12 mouse cellular contexts compared by ENCODE assay signal in the genomic region with DNA sequence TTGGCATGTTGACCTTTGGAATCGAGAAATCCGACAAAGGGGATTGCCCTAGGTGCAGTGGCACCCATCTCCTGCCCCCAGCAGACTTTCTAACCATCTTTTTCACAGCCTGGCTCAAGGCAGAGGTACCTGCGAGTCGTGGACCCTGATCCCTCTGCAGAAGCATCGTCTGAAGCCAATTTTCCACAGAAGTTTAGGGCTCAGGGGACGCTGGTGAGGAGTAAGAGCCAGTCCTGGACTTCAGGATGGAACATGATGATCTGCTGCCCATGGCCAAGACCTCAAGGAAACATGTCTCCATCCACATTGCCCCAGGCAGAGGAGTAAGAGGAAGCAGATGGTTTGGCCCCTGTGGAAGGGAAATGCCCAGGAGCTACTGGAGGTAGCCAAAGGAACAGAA. TPM values are rescaled to one million over a fixed set of nuclear protein-coding genes. Genes with fewer than 3 reads are reported as not detected.
DNase-seq lines count a peak whose midpoint lies in the region; ATAC-seq and TF ChIP-seq lines count a peak whose summit lies in the region.
"Had no signal": no experiment of that assay in that cellular context is flagged by ENCODE, and none has a peak within 500 bp of the region (broad histone marks: within the 10 kb centered on the region; RNA-seq: fewer than 3 reads in every experiment).

No protein-coding gene starts in this region.

- ATAC-seq in forebrain, embryonic 11.5 days (replicated peaks; ENCODE audit: low FRiP score): no peak
- ATAC-seq in liver, embryonic 11.5 days (replicated peaks; ENCODE audit: low FRiP score): no peak
- ATAC-seq in liver, postnatal 0 days: no peak

- no peak overlapping the region for H3K4me3 ChIP-seq in forebrain, embryonic 10.5 days
- H3K4me3 ChIP-seq in forebrain, embryonic 11.5 days (ENCODE audit: low read depth, low read length): no peak overlapping the region
- H3K4me3 ChIP-seq in heart, embryonic 10.5 days: no peak overlapping the region
- no peak overlapping the region for H3K4me3 ChIP-seq in kidney, adult 2 months (ENCODE audit: insufficient read depth, low read depth, low read length)
- no peak overlapping the region for H3K4me3 ChIP-seq in liver, embryonic 11.5 days (ENCODE audit: low read depth, low read length)
- no peak overlapping the region for H3K4me3 ChIP-seq in liver, postnatal 0 days (ENCODE audit: low read depth, low read length)
- H3K4me3 ChIP-seq: embryonic facial prominence, embryonic 15.5 days; erythroblast, embryonic 14.5 days; forebrain, embryonic 12.5 days had no signal

- H3K36me3 ChIP-seq in forebrain, embryonic 10.5 days (replicated peaks): no peaks in the 10 kb centered on the region
- no peaks in the 10 kb centered on the region for H3K36me3 ChIP-seq in forebrain, embryonic 11.5 days (ENCODE audit: control insufficient read depth, insufficient read depth, low read length)
- no peaks in the 10 kb centered on the region for H3K36me3 ChIP-seq in heart, embryonic 10.5 days
- H3K36me3 ChIP-seq in kidney, adult 2 months (ENCODE audit: control insufficient read depth, insufficient read depth, low read length): no peaks in the 10 kb centered on the region
- H3K36me3 ChIP-seq in liver, embryonic 11.5 days (ENCODE audit: control insufficient read depth, insufficient read depth, low read length): no peaks in the 10 kb centered on the region
- no peaks in the 10 kb centered on the region for H3K36me3 ChIP-seq in liver, postnatal 0 days (replicated peaks; ENCODE audit: insufficient read depth, low read length)
- H3K36me3 ChIP-seq: embryonic facial prominence, embryonic 13.5 days; embryonic facial prominence, embryonic 15.5 days; forebrain, embryonic 12.5 days had no signal

- H3K9ac ChIP-seq in forebrain, embryonic 11.5 days (ENCODE audit: low read length): no peak overlapping the region
- H3K9ac ChIP-seq in liver, embryonic 11.5 days (ENCODE audit: low read depth, low read length): no peak overlapping the region
- H3K9ac ChIP-seq in liver, postnatal 0 days (replicated peaks): no peak overlapping the region
- H3K9ac ChIP-seq: embryonic facial prominence, embryonic 15.5 days had no signal

- intact Hi-C loops in heart, postnatal 10 days (cut with DNase I): loop anchor here (2.0 to 10.0 kb wide), 5 partner anchors 142 to 655 kb away; a partner anchor contains a TSS

- H3K4me2 ChIP-seq in forebrain, embryonic 11.5 days (ENCODE audit: low read depth, low read length, severe bottlenecking): no peak overlapping the region
- no peak overlapping the region for H3K4me2 ChIP-seq in liver, embryonic 11.5 days
- no peak overlapping the region for H3K4me2 ChIP-seq in liver, postnatal 0 days (ENCODE audit: low read depth, low read length)

- peaks cover 9% of the 10 kb centered on the region for H3K4me1 ChIP-seq in forebrain, embryonic 10.5 days
- no peaks in the 10 kb centered on the region for H3K4me1 ChIP-seq in forebrain, embryonic 11.5 days (replicated peaks; ENCODE audit: control insufficient read depth, insufficient read depth, low read length)
- peaks cover 3% of the 10 kb centered on the region for H3K4me1 ChIP-seq in heart, embryonic 10.5 days
- H3K4me1 ChIP-seq in kidney, adult 2 months (ENCODE audit: control insufficient read depth, insufficient read depth, low read length): no peaks in the 10 kb centered on the region
- no peaks in the 10 kb centered on the region for H3K4me1 ChIP-seq in liver, embryonic 11.5 days (replicated peaks; ENCODE audit: control insufficient read depth, insufficient read depth, low read length)
- H3K4me1 ChIP-seq in liver, postnatal 0 days (ENCODE audit: insufficient read depth): no peaks in the 10 kb centered on the region

- TF ChIP-seq POLR2A in kidney, adult 2 months (IDR thresholded peaks at IDR 0.05; ENCODE audit: low read depth, low read length): no peak

- H3K27ac ChIP-seq in forebrain, embryonic 10.5 days: no peak overlapping the region
- H3K27ac ChIP-seq in forebrain, embryonic 11.5 days (ENCODE audit: low read depth, low read length): no peak overlapping the region
- no peak overlapping the region for H3K27ac ChIP-seq in heart, embryonic 10.5 days
- no peak overlapping the region for H3K27ac ChIP-seq in kidney, adult 2 months (ENCODE audit: insufficient read depth, low read depth, low read length)
- H3K27ac ChIP-seq in liver, embryonic 11.5 days (ENCODE audit: low read depth, low read length): no peak overlapping the region
- H3K27ac ChIP-seq in liver, postnatal 0 days (ENCODE audit: low read depth): no peak overlapping the region
- H3K27ac ChIP-seq: embryonic facial prominence, embryonic 13.5 days; embryonic facial prominence, embryonic 15.5 days; forebrain, embryonic 12.5 days had no signal

- peaks cover 21% of the 10 kb centered on the region for H3K27me3 ChIP-seq in forebrain, embryonic 10.5 days (ENCODE audit: poor library complexity, severe bottlenecking)
- H3K27me3 ChIP-seq in forebrain, embryonic 11.5 days (ENCODE audit: control insufficient read depth, insufficient read depth, low read length): no peaks in the 10 kb centered on the region
- peaks cover 44% of the 10 kb centered on the region for H3K27me3 ChIP-seq in heart, embryonic 10.5 days (ENCODE audit: insufficient read depth, poor library complexity, severe bottlenecking)
- no peaks in the 10 kb centered on the region for H3K27me3 ChIP-seq in kidney, adult 2 months (replicated peaks; ENCODE audit: control insufficient read depth, insufficient read depth, low read length)
- H3K27me3 ChIP-seq in liver, embryonic 11.5 days (replicated peaks; ENCODE audit: control insufficient read depth, insufficient read depth, low read length): 0 out of 2 replicates have a peak, but pooled peaks cover 2% of the 10 kb centered on the region
- H3K27me3 ChIP-seq in liver, postnatal 0 days (ENCODE audit: insufficient read depth, low read length): peaks cover 13% of the 10 kb centered on the region; the same call in 1 of the 2 replicates

- 78% methylated on average over 6 of the region's 6 CpGs for WGBS in forebrain, embryonic 10.5 days
- WGBS in forebrain, embryonic 11.5 days: 76% methylated on average over 6 of the region's 6 CpGs
- WGBS in heart, embryonic 10.5 days: 74% methylated on average over 6 of the region's 6 CpGs
- WGBS in kidney, adult 2 months: 47% methylated on average over 6 of the region's 6 CpGs
- 73% methylated on average over 6 of the region's 6 CpGs for WGBS in liver, embryonic 11.5 days
- 75% methylated on average over 6 of the region's 6 CpGs for WGBS in liver, postnatal 0 days (ENCODE audit: insufficient replicate concordance)

- no peak for TF ChIP-seq EP300 in liver, postnatal 0 days (IDR thresholded peaks at IDR 0.05; ENCODE audit: low read depth)

- H3K9me3 ChIP-seq in forebrain, embryonic 10.5 days: no peaks in the 10 kb centered on the region
- H3K9me3 ChIP-seq in forebrain, embryonic 11.5 days (ENCODE audit: control insufficient read depth, low read length): no peaks in the 10 kb centered on the region
- no peaks in the 10 kb centered on the region for H3K9me3 ChIP-seq in heart, embryonic 10.5 days
- no peaks in the 10 kb centered on the region for H3K9me3 ChIP-seq in liver, embryonic 11.5 days (ENCODE audit: control insufficient read depth, low read length)
- H3K9me3 ChIP-seq in liver, postnatal 0 days (ENCODE audit: low read length): no peaks in the 10 kb centered on the region
- H3K9me3 ChIP-seq: embryonic facial prominence, embryonic 13.5 days; embryonic facial prominence, embryonic 15.5 days; forebrain, embryonic 12.5 days had no signal

- peak; percentile 12 for DNase-seq in forebrain, embryonic 10.5 days (ENCODE audit: extremely low spot score, low spot score)
- DNase-seq in forebrain, embryonic 11.5 days (ENCODE audit: low spot score): no peak
- peak; percentile 63 for DNase-seq in heart, embryonic 10.5 days (ENCODE audit: low spot score)
- no peak for DNase-seq in heart, postnatal 10 days
- DNase-seq in kidney, adult 2 months: peak; percentile 33
- no peak for DNase-seq in kidney, postnatal 25 days
- DNase-seq in liver, embryonic 11.5 days (ENCODE audit: low spot score): peak; percentile 29
- DNase-seq in liver, postnatal 0 days: no peak

- TF ChIP-seq CTCF in kidney, adult 2 months (conservative IDR thresholded peaks at IDR 0.05; ENCODE audit: insufficient read depth, insufficient read length, low read depth, low read length): no peak
- TF ChIP-seq CTCF in liver, postnatal 0 days (IDR thresholded peaks at IDR 0.05; ENCODE audit: low read depth): no peak

RNA-seq across cellular contexts. Expression of a gene that starts 48.9 kb away (rescaled TPM):
- polyA plus RNA-seq in forebrain, embryonic 10.5 days (2016; fragmentation: Nextera tagmentation; extraction: Ambion mirVana): 4.3 and 6.2 TPM in 2 replicates
- 2.7 and 3.7 TPM in 2 replicates for polyA plus RNA-seq in forebrain, embryonic 11.5 days (2014; fragmentation: Nextera tagmentation; extraction: Ambion mirVana)
- 2.3 and 5.9 TPM in 2 replicates for polyA plus RNA-seq in heart, embryonic 10.5 days (2016; fragmentation: Nextera tagmentation; extraction: Ambion mirVana)
- under 1 TPM; 0.42 to 0.93 TPM for total RNA-seq in heart, postnatal 10 days (2021)
- polyA plus RNA-seq in kidney, adult 2 months (2012; rRNA removed): 62.8 and 71.2 TPM in 2 replicates
- polyA plus RNA-seq in liver, embryonic 11.5 days (2014; fragmentation: Nextera tagmentation; extraction: Ambion mirVana): 1.4 and 1.5 TPM in 2 replicates
- polyA plus RNA-seq in liver, postnatal 0 days (2015; fragmentation: Nextera tagmentation; extraction: Ambion mirVana): 0.69 and 0.99 TPM in 2 replicates

RNA-seq across cellular contexts. Expression of a gene that starts 52.3 kb away (rescaled TPM):
- 4.1 and 4.4 TPM in 2 replicates for polyA plus RNA-seq in forebrain, embryonic 10.5 days (2016; fragmentation: Nextera tagmentation; extraction: Ambion mirVana)
- 5.8 and 6.8 TPM in 2 replicates for polyA plus RNA-seq in forebrain, embryonic 11.5 days (2014; fragmentation: Nextera tagmentation; extraction: Ambion mirVana)
- polyA plus RNA-seq in heart, embryonic 10.5 days (2016; fragmentation: Nextera tagmentation; extraction: Ambion mirVana): 4.6 and 6.1 TPM in 2 replicates
- total RNA-seq in heart, postnatal 10 days (2021): 10 to 100 TPM; 31.3 to 35.6 TPM
- 8.3 and 9.9 TPM in 2 replicates for polyA plus RNA-seq in kidney, adult 2 months (2012; rRNA removed)
- 8.2 and 9.1 TPM in 2 replicates for polyA plus RNA-seq in liver, embryonic 11.5 days (2014; fragmentation: Nextera tagmentation; extraction: Ambion mirVana)
- 4.9 and 6.7 TPM in 2 replicates for polyA plus RNA-seq in liver, postnatal 0 days (2015; fragmentation: Nextera tagmentation; extraction: Ambion mirVana)

Comparison
In these comparisons a context has a peak if more than half of its experiments do, and no peak if none do; other contexts are left out.
1. DNase-seq: peak in forebrain, embryonic 10.5 days (single experiment), heart, embryonic 10.5 days (single experiment), kidney, adult 2 months (single experiment) and liver, embryonic 11.5 days (single experiment); none in forebrain, embryonic 11.5 days (single experiment), heart, postnatal 10 days (0 of 2), kidney, postnatal 25 days (0 of 2) and liver, postnatal 0 days (single experiment).